Mouse (Mus musculus) layer of hippocampus, postnatal 25 days (tissue): ENCODE results near the gene Usp12. TPM values are rescaled to one million over a fixed set of nuclear protein-coding genes. Genes with fewer than 3 reads are reported as not detected.

Experiments used
- DNase-seq, 2 experiments: peaks; one replicate each; pipeline ENCODE4 v3.0.0; 2022; ENCODE audit warnings: mixed read lengths in 2 of 2, low spot score in 1 of 2; ENCODE audit errors: extremely low spot score in 1 of 2
- total RNA-seq, 2 experiments: library from RNA; stranded (reverse); gene quantifications; 2 replicates each; pipeline ENCODE4 v1.2.3; 2021

The Usp12 gene
- total RNA-seq, 2 experiments from 2014 or later: 58.2 to 58.9 TPM

DNA sequence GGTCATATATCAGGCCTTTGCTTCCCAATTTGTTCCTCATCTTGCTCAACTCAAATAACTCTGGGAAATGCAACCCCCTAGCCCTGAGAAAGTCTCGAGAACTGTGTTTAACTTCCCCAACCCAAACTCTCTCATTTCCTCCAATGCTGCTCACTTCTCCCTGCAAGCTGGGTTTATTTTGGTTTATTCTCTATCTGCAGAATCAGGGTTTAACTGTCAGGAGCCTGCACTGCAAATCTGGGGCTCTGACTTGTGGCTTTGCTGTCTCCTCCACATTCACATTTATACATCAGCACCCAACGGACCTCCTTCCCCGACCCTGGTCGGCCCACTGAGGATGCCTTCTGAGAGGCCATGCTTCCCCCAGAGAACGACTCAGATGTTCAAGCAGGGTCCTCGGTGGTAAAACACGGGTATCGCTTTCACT lies 11.2 kb upstream of the Usp12 start:
- DNase-seq: no peak

DNA sequence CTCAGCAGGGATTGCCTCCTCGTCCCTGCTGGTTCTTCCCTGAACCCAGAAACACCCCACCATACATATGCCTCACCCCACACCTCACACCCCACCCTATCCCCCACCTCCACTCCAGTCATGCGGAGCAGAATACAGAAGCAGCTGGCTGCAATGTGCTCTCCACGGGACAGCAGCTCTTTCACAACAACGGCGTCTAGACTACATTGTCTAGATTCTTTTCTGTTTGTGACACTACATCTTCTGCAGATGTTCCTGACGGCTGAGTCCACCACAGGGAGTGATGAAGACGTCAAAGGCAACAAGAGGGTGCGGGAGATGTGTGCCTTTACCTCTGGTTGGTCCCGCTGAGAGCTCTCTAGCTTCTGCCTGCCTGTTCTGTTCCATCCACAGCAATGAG lies 3.2 kb upstream of the Usp12 start:
- DNase-seq: no peak

DNA sequence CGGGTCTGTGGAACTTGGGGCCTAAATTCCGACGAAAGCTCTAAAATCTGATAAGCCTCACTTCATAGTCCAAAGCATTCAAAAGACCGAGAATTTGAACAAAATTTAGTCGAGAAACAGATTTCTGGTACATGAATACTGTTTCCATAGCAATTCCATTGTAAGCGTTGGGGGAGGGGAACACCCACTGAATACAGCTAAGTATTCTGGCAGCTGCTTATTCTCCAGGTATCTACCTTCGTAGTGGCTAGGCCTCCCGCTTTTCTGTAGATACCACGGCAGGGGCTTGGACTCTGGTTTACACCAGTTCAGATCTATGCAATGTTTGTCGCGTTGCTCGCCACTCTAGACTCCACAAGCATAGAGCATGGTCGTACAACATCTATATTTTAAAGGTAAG lies 922 bp upstream of the Usp12 start:
- DNase-seq: no peak

DNA sequence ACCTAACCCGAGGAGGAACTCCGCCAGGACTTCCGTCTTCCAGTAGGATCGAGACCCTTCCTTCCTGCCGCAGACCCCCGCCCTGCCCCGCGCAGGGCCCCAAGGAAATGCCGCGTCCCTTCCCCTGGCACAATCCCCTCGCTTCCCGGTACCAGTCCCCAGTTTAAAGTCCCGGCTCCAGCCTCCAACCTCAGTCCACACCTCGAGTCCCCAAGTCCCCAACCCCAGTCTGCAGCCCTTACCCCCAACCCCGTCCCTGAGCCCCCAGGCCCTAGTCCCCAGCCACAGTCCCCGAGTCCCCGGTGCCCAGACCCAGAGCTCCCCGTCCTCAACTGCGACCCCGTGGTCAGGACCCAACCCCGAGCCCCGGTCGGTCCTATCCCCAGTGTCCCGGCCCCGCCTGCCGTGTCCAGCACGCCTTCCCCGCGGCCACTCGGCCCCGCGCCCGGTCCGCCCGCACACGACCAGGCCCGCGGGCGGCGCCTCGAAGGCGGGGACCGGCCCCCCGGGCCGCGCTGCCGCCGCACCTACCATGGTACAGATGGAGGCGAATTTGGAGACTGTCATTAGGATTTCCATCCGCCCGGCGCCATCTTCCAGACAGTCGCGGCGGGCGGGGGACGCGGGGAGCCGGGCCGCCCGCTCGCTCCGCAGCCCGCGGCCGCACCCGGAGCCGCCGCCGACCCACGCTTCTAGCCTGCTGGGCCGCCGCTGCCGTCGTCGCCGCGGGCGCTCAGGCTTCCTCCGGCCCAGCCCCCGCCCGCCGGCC lies 538 bp downstream of the Usp12 start:
- DNase-seq: no peak

DNA sequence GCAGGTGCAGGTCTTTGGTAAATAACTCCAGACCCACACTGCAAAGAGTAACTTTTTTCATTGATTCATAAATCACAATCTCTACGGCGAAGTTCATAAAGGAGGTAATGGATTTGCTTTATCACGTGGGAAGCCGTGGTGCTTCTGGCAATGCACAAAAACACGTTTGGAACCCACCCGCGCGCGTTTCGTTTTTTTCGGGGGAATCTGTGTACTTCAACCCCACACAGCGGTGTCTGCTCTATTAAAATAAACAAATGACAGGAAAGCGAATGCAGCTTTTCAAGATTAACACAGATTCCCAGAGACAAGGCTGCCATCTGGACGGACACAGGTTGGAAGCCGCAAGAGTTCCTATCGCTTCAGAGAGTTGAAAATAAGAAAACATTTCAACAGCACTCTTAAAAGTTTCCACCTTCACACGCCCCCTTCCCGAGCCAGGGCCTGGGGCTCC lies 1.1 kb downstream of the Usp12 start:
- no peak for DNase-seq

DNA sequence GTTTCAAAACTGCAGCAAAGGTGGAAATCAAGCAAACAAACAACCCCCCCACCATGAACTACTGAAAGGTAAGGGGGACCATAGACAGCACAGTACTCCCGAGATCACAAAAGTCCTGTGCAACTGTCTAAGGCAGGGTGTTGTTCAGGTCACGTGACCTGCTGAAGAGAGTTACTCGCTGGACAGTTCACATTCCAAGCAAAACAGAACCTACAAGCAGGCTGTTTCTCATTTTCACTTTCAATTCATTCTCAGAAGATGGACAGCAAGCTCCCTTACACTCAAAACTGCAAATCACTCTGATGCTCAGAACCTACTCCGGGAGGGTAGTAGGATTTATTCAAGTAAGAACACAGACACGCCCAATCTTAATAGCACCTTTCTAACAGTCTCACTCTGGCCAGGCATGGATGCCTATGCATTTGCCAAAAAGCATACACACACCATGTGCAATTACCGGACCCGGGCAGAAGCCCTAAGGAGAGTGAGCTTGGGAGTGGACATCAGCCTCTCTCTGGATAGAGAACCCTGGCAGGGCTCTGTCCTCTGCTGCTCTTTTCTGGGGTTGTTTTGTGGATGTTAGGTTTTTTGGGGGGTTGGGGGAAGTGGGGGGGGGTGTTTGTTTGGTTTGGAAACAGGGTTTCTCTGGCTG lies 2.5 kb downstream of the Usp12 start:
- no peak for DNase-seq

DNA sequence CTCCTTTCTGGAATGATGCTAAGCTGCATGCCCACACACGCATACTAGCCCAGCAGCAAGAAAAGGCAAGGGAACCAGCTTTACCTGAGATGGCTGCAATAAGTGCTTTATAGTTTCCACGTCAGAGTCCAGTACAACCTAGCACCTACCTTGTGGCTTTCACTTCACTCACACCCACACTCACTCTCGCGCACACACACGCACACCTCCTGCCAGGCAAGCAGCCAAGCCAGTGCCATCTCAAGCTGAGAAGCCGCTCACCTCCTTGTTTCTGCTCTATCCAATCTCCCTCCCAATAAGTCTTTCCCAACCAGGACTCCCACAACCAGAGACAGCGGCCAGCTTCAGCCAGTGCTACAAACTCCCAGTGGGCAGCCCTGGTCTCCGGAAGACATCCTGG lies 3.9 kb downstream of the Usp12 start:
- DNase-seq: no peak

DNA sequence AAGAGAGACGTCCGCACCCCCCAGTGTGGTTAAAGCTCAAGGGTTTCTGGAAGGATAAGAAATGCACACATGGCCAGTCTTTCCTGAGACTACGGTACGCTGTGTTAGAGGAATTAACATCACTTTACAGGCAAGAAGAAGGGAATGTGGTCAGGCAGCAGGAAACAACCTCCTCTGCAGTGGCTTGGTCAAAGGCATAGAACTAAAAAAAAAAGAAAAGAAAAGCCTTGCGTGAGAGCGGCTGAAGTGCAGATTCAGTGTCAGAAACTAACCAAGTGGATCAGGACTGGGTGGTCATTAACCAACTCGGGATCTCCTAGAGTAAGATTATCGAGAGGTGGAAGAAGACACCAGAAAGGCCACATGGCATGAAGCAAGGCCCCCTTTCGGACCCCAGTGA lies 5.4 kb downstream of the Usp12 start:
- no peak for DNase-seq

DNA sequence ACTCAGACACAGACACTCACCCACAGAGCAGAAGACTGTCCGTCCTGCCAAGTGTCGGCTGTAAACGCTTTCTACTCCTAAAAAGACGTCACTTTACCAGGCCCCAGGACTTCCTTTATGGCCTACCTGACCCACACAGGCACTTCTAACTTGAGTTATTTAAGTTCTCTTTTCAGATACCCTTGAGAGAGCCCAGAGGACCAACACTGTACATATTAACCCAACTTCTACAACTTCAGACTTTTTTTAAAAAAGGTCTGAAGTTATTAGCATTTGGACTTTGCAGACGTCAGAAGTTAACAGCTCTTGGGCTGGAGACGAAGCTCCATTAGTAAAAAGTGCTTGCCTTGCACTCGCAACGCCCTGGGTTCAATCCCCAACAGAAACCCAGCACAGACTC lies 8.7 kb downstream of the Usp12 start:
- no peak for DNase-seq

DNA sequence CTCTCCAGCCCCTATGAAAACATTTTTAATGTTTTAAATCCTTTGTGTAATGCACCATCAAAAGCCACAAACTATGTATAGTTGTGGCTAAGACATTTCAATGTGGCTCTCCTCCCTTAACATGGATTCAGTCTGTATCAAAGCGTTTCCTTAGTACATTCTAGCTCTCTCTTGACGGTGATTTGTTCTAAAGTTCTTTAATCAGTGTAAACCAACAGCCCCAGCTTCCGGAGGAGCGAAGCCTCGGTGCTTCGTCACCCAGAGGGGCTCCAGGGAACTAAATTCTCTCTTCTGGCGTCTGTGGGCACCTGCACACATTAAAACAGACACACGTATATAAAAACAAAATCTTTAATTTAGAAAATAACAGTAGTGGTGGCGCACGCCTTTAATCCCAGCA lies 10.9 kb downstream of the Usp12 start:
- DNase-seq: no peak

DNA sequence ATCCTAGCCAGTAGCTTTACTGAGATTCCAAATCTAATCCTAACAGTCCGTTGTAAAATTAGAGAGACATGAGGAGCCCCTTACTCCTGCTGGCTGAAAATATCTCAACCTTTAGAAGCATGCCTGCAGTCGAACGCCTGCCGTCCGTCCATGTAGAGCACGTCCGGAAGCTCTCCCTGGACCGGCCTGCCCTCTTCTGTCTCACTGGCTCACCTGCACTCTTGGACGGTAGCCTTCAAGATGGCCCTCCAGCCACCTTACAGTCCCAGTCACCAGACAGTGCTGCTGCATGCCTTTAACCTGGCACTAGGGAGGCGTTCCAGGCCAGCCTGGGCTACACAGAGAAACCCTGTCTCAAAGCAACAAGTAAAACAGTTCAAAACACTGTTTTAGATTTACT lies 11.5 kb downstream of the Usp12 start:
- no peak for DNase-seq

DNA sequence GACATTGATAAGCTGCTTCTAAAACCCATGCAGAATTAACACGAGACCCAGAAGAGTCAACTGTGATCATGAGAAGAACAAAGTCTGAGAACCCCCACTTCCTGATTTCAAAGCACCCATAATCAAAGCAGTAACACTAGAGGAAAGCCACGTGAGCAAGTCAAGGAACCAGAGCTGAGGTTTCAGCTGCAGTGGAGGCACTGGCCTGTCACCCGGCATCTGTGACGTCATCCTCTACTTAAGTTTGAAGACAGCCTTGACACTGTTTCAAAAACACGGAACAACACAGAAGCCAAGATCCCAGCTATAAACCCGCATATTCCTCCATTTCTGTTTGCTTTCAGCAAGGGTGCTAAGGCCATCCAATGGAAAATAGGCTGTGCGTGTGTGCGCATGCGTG lies 13.1 kb downstream of the Usp12 start:
- no peak for DNase-seq

DNA sequence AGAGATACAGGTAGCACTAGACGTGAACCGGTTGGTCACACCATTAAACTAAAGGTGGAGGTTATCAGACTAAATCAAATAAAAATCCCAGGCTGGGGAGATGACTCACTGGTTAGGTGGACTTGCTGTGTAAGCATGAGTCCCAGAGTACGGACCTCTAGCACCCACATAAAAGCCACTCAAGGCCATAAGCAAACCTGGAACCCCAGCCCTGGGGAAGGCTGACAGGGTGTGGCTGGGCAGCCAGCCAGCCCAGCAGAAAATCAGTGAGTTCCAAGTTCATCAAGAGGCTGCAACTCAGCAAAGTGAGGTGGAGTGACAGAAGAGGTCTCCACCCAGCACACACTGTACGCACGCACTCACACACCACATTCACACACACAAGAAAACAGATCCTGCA lies 14.9 kb downstream of the Usp12 start:
- no peak for DNase-seq

DNA sequence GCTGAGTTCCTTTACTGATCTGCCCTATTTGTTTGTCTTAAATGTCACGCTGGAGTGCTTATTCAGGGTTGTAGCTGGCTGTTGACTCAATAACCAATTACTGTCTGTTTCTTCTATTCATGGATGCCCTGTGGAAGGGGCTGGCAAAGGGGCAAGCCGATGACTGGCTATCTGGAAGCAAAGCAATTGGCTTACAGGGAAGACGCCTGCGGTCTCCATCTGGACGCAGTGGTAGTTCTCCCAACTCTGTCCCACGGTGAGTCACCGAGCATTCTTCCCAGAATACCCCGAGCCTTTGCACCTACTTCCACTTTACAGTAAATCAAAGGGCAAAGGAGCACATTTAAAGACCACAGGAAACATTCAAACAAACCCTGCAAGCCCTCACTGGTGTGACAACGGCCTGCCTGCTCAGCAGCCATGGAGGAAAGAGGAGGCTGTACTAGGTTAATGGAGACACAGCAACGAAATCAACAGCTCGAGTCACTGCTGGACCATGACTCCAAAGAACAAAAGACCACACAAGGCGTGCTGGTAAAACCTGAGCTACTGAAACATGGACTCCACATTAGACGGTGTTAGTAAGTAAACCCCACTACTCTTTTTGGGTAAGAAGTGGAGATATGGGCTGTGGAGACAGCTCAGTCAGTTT lies 17.7 kb downstream of the Usp12 start:
- DNase-seq: no peak

DNA sequence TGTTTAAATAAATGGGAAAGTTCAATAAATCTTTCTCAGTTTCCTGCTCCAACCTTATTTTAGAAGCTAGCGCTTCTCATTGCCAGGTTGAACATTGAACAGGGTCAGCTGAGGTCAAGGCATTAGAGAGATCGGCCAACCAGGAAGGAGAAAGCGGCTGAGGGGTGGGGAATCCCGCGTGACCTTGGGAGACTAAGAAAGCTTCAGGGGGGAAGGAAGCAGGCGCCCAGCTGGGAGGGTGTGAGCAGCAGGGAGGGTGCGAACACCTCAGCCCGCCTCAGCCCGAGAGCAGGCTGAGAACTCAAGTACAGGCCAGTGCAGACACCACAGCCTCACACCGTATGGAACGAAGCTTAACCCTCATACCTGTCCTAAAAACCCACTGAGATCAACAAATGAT lies 22.8 kb downstream of the Usp12 start:
- no peak for DNase-seq

DNA sequence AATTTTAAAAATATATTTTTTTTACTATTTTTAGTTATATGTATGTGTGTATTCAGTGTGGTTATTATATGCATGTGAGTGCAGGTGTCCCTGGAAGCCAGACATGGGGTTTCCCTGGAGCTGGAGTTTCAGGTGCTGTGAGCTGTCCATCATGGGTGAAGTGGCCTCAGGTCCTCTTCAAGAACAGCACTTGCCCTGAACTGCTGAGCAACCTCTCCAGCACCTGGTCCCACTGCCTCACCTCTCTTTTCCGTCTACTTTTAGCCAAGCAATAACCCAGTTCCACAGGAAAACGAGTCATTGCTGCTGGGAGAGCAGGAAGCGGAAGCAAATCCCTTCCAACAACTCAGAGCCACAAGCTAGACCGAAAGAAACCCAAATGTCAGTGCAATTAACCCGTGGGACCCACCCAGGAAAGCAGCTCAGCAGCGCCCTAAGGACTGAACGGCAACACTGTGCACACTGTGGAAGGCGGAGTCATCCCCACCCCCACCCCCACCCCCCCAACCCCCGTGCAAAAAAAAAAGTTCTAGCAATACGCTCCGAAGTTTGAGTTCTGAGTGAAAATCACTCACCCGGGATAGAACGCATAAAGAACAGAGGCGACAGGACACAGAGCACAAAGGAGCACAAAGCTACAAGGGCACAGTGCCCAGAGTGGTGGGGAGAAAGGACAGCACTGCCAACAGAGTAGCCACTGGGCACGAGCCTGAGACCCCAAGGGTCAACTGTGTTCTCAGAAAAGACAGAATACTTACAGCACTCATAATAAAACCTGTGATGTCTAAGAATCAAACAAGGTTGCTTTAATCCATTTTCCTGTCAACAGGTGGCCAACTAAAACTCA lies 24.6 kb downstream of the Usp12 start:
- DNase-seq: no peak

DNA sequence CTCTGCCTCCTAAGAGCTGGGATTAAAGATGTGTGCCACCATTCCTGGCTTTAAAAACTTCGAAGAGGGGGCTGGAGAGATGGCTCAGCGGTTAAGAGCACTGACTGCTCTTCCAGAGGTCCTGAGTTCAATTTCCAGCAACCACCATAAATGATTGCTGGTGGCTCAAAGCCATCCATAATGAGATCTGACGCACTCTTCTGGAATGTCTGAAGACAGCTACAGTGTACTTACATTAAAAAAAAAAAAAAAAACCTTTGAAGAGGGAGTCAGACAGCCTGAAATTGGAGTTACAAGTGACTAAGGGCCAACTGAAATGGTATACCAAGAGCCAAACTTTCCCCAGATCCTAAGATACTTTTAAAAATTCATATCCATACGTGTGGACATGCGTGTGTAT lies 29.0 kb downstream of the Usp12 start:
- no peak for DNase-seq

DNA sequence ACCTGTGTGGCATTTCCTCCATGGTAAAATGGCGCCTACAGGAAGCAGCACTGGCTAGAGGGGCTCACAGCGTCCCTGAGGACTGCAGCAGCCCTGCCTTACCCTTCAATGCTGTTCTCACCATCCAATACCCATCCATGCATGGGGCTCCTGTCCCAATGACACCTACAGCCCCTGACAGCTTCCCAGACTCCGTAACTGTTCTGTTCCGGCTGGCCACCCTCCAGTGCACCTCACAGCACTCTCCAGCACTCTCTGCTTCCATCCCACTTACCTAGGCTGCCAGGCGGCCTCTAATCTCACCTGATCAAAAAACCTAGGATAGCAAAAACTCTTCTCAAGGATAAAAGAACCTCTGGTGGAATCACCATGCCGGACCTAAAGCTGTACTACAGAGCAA lies 35.6 kb downstream of the Usp12 start:
- no peak for DNase-seq

DNA sequence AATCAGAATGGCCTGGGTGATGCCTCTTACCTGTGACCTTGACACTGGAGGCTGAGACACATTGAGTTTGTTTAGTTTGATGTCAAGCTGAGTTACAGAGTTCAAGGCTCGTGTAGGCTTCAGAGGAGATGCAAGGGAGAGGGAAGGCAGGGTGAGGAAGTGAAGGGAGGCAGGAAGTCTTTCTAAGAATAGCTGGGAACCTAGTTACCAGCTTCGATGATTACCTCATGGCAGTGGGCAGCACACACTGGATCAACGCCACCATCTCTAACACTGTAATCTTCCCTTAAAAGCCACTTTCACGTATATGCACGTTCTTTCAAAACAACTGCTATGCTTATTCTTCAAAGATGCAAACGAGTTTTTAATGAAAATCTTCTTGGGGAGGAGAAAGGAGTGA lies 36.9 kb downstream of the Usp12 start:
- no peak for DNase-seq

DNA sequence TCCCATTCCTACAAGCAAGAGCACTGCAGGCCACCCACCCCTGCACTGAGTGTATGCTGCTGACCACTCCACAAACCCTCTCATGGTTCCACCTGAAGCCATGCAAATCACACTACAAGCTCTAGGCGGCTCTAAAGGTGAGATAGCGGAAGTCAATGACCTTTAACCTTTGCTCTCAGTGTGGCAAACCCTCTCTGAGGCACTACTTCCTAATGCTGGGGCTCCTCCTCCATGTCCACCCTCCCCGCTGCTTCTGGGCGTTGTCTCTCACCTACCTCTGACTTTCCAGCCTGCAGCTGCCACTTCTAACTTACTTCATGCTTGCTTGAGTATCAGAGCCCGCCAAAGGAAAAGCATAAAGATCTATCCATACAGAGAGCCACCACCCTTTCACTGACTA lies 37.5 kb downstream of the Usp12 start:
- DNase-seq: no peak

DNA sequence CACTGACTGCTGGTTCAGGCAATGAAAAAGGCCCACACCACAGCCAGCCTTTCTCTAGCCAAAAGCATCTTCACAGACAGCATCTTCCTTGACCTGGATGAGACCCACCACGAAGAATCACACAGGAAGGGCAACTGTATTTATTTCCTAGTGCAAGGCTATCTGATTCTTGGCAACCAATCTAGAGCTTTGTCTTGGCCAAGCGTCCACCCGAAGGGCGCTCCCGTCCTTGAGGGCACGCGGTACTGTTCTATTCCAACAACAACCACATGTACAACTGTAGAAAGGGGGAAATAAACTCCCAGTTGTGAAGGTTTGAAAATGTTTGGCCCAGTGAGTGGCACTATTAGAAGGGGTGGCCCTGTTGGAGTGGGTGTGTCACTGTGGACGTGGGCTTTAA lies 41.6 kb downstream of the Usp12 start:
- no peak for DNase-seq
